Mouse (Mus musculus): ENCODE measurements around the gene Usp24.

Usp24 gene

GRCm38 (mm10) chr4:106483831-106484230 lies 167.8 kb downstream of the Usp24 start:
- no peak for DNase-seq (ENCODE audit: low read depth in 1 of 2, low spot score in 2 of 2)

- no peak for DNase-seq (ENCODE audit: low read depth in 1 of 2, low spot score in 2 of 2)
Observed at GRCm38 (mm10) chr4:106490620-106491019, 174.6 kb downstream of the Usp24 start.
